In genomic region chr12:3889875-3890635, GRCm38 (mm10) we compare ENCODE assay signal across 8 mouse cellular contexts.
DNase-seq lines count a peak whose midpoint lies in the region; ATAC-seq lines count a peak whose summit lies in the region.

No protein-coding gene starts in this region.

- peak overlapping the region; percentile 38 to 88; a peak in 3 of 4 replicates for H3K27ac ChIP-seq in heart, embryonic 14.5 days (replicated peaks in 1 of 2; ENCODE audit: control insufficient read depth in 1 of 2, insufficient read depth in 1 of 2, low read depth in 2 of 2, low read length in 2 of 2)
- H3K27ac ChIP-seq in midbrain, embryonic 16.5 days (ENCODE audit: low read length): peak overlapping the region; percentile 96; the same call in 1 of the 2 replicates
- H3K27ac ChIP-seq in midbrain, embryonic 14.5 days (replicated peaks; ENCODE audit: low read depth, low read length): no peak overlapping the region
- H3K27ac ChIP-seq in embryonic facial prominence, embryonic 12.5 days: peak overlapping the region; percentile 94

- intact Hi-C loops in heart, postnatal 10 days (cut with DNase I): no loop called here

- no peaks in the 10 kb centered on the region for H3K27me3 ChIP-seq in heart, embryonic 14.5 days (ENCODE audit: control insufficient read depth, insufficient read depth, low read length)
- no peaks in the 10 kb centered on the region for H3K27me3 ChIP-seq in midbrain, embryonic 16.5 days (ENCODE audit: control insufficient read depth, insufficient read depth, low read depth, low read length)
- no peaks in the 10 kb centered on the region for H3K27me3 ChIP-seq in midbrain, embryonic 14.5 days (ENCODE audit: control insufficient read depth, insufficient read depth, low read length)
- H3K27me3 ChIP-seq in embryonic facial prominence, embryonic 12.5 days: no peaks in the 10 kb centered on the region

- no peak overlapping the region for H3K4me2 ChIP-seq in heart, embryonic 14.5 days (ENCODE audit: low read length)
- no peak overlapping the region for H3K4me2 ChIP-seq in midbrain, embryonic 16.5 days (ENCODE audit: low read length)
- H3K4me2 ChIP-seq in midbrain, embryonic 14.5 days (ENCODE audit: low read length): no peak overlapping the region
- H3K4me2 ChIP-seq in embryonic facial prominence, embryonic 12.5 days (replicated peaks): peak overlapping the region; percentile 69; the same call in 1 of the 2 replicates

- peaks cover 61 to 88% of the 10 kb centered on the region in 2 experiments for H3K4me1 ChIP-seq in heart, embryonic 14.5 days (ENCODE audit: control insufficient read depth in 2 of 2, insufficient read depth in 2 of 2, low read length in 2 of 2)
- peaks cover 75% of the 10 kb centered on the region for H3K4me1 ChIP-seq in midbrain, embryonic 16.5 days (ENCODE audit: control insufficient read depth, insufficient read depth, low read length)
- peaks cover 86% of the 10 kb centered on the region for H3K4me1 ChIP-seq in midbrain, embryonic 14.5 days (ENCODE audit: control insufficient read depth, insufficient read depth, low read length)
- peaks cover 73% of the 10 kb centered on the region for H3K4me1 ChIP-seq in embryonic facial prominence, embryonic 12.5 days

- H3K9ac ChIP-seq in heart, embryonic 14.5 days (ENCODE audit: low read length): 0 out of 2 replicates have a peak overlapping the region, but pooled peaks have one; percentile 42
- no peak overlapping the region for H3K9ac ChIP-seq in midbrain, embryonic 16.5 days (ENCODE audit: low read depth, low read length)
- H3K9ac ChIP-seq in midbrain, embryonic 14.5 days (replicated peaks; ENCODE audit: low read length): no peak overlapping the region
- H3K9ac ChIP-seq in embryonic facial prominence, embryonic 12.5 days: no peak overlapping the region

- H3K36me3 ChIP-seq in heart, embryonic 14.5 days (ENCODE audit: control insufficient read depth, insufficient read depth, low read length): peaks cover 22% of the 10 kb centered on the region
- H3K36me3 ChIP-seq in midbrain, embryonic 16.5 days (ENCODE audit: control insufficient read depth, insufficient read depth, low read length): peaks cover 2% of the 10 kb centered on the region; the same call in 1 of the 2 replicates
- peaks cover 8% of the 10 kb centered on the region; the same call in 1 of the 2 replicates for H3K36me3 ChIP-seq in midbrain, embryonic 14.5 days (ENCODE audit: control insufficient read depth, insufficient read depth, low read length)
- peaks cover 19% of the 10 kb centered on the region for H3K36me3 ChIP-seq in embryonic facial prominence, embryonic 12.5 days

- no peak overlapping the region for H3K4me3 ChIP-seq in heart, embryonic 14.5 days (ENCODE audit: control insufficient read depth in 1 of 2, insufficient read depth in 1 of 2, low read depth in 1 of 2, low read length in 2 of 2)
- no peak overlapping the region for H3K4me3 ChIP-seq in midbrain, embryonic 16.5 days (ENCODE audit: low read depth, low read length)
- no peak overlapping the region for H3K4me3 ChIP-seq in midbrain, embryonic 14.5 days (replicated peaks; ENCODE audit: low read depth, low read length)
- H3K4me3 ChIP-seq in embryonic facial prominence, embryonic 12.5 days: no peak overlapping the region

- no peak for ATAC-seq in heart, embryonic 14.5 days (ENCODE audit: insufficient number of reproducible peaks, insufficient read depth, low FRiP score, low read depth)
- ATAC-seq in midbrain, embryonic 16.5 days: no peak
- no peak for ATAC-seq in midbrain, embryonic 14.5 days (ENCODE audit: low FRiP score, low TSS enrichment)
- no peak for ATAC-seq in embryonic facial prominence, embryonic 12.5 days (ENCODE audit: insufficient number of reproducible peaks, insufficient read depth, low FRiP score, low TSS enrichment)

- no peaks in the 10 kb centered on the region for H3K9me3 ChIP-seq in heart, embryonic 14.5 days (ENCODE audit: control insufficient read depth, low read length)
- no peaks in the 10 kb centered on the region for H3K9me3 ChIP-seq in midbrain, embryonic 16.5 days (replicated peaks; ENCODE audit: control insufficient read depth, low read length, poor library complexity, severe bottlenecking)
- H3K9me3 ChIP-seq in midbrain, embryonic 14.5 days (ENCODE audit: control insufficient read depth, low read length): no peaks in the 10 kb centered on the region
- no peaks in the 10 kb centered on the region for H3K9me3 ChIP-seq in embryonic facial prominence, embryonic 12.5 days

- DNase-seq in heart, postnatal 10 days: no peak
- no peak for DNase-seq in midbrain, embryonic 14.5 days
- no peak for DNase-seq in ovary, postnatal 36 days (ENCODE audit: low spot score)
- no peak for DNase-seq in thymus, postnatal 0 days (ENCODE audit: low spot score)
- no peak for DNase-seq in thymus, postnatal 4 days

- WGBS in heart, embryonic 14.5 days: 27% methylated on average over 7 of the region's 7 CpGs
- 21% methylated on average over 7 of the region's 7 CpGs for WGBS in midbrain, embryonic 16.5 days
- WGBS in midbrain, embryonic 14.5 days: 21% methylated on average over 7 of the region's 7 CpGs
- 32% methylated on average over 7 of the region's 7 CpGs for WGBS in embryonic facial prominence, embryonic 12.5 days
